Mouse (Mus musculus): ENCODE measurements around the gene Cwh43.

Gene Cwh43

GRCm38 (mm10) chr5:73401341-73401740, 4.5 kb upstream of the Cwh43 start:
- DNase-seq, result no peak

DNA sequence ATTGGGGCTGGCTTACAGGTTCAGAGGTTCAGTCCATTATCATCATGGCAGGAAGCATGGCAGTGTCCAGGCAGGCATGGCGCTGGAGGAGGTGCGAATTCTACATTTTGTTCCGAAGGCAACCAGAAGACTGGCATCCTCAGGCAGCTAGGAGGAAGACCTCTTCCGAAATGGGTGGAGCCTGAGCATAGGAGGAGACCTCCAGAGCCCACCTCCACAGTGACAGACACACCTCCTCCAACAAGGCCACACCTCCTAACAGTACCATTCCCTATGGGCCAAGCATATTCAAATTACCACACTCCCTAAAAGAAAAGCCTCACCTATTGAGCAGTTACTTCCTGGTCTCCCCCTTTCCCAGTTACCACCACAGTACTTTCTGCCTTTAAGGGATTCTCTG, 3.0 kb upstream of the Cwh43 start:
- DNase-seq, result no peak

DNA sequence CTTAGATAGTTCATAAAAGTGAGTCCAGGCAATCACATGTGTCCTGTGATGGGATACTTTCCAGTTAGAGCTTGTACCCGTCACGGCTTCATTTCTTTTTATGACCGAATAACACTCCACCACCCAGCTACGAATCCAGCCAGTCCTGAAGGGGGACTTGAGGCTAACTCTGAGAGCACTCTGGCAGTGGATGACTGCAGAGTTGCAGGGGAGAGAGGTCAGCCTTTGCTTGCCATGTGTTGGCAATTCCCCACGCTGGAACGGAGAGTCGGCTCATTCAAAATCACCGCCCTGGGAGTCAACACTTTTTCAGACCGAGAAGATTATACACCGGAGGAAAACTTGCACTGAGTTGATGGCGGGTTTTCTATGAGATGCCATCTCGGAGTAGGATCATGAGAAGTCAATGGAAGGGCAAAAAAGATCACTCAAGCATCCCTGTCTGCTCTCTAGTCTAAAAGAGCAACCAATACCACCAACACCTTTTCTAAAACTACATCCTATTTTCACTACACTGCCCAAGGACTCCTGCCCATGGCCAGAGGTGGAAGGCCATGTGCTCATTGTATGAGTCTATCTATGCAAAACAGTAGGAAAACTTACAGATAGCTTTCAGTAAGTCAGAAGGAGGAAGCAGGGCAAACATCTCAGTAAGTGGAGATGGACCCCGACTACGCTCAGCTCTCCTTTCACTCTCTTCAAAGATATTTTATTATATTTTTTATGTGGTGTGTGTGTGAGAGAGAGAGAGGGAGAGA, 2.4 kb upstream of the Cwh43 start:
- no peak for DNase-seq

- no peak for DNase-seq
These were observed 1.1 kb upstream of the Cwh43 start for GRCm38 (mm10) chr5:73404790-73405189.

GRCm38 (mm10) chr5:73406861-73407260, 986 bp downstream of the Cwh43 start:
- no peak for DNase-seq

GRCm38 (mm10) chr5:73409970-73410369, 4.1 kb downstream of the Cwh43 start:
- DNase-seq, result no peak

DNA sequence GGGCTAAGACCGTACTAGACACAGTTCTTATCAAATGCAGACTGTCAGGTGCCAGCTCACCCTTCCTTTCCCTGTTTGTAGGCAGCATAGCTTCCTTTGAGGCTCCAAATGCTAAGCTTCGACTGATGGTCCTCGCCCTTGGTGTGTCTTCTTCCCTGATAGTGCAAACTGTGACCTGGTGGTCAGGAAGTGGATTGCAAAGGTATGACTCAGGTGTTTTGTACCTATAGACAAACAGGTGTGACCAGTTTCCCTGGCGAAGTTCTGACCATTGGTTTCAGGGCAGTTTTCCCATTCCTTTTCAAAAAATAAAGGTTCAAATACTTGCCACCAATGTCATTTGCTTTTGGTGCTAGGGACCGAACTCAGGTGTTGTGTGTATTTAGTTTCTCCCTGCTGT, 5.9 kb downstream of the Cwh43 start:
- DNase-seq, result no peak

- no peak for DNase-seq
These were observed 8.3 kb downstream of the Cwh43 start for GRCm38 (mm10) chr5:73414172-73414571.

GRCm38 (mm10) chr5:73419045-73419695, 13.3 kb downstream of the Cwh43 start:
- no peak for DNase-seq

GRCm38 (mm10) chr5:73426824-73427223, 20.9 kb downstream of the Cwh43 start:
- no peak for DNase-seq

DNA sequence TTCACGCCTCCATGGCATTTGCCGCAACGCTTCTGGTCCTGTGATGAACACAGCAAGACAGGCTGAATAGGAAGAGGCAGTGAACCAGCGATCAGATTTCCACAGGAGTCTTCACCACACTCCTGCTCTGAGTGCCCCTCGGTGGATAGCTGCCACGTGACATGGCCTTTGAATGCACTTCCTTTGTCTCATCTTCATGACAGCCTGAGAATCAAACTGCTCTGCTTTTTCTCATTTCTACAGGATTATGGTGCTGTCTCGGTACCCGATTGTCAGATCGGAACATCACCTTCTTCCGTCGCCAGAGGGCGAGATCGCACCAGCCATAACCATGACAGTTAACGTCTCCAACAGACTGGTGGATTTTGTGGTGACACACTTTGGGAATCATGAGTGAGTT, 25.7 kb downstream of the Cwh43 start:
- peak; percentile 74 for DNase-seq

DNA sequence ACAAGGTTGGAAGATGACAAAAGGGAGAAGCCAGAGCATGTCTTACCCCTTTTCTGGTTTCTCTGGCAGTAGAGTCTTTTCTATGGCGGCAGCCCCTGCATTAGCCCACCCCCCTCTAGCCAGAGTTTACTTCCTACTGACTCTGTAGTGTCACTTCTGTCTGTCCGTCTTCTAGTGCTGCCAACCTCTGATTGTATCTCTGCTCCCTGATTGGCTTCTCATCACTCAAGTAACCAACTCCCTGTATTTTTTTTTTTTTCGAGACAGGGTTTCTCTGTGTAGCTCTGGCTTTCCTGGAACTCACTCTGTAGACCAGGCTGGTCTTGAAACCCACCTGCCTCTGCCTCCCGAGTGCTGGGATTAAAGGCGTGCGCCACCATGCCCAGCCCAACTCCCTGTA, 26.9 kb downstream of the Cwh43 start:
- no peak for DNase-seq

GRCm38 (mm10) chr5:73434764-73435163, 28.9 kb downstream of the Cwh43 start:
- DNase-seq, result no peak

- no peak for DNase-seq
These were observed 36.3 kb downstream of the Cwh43 start for GRCm38 (mm10) chr5:73442176-73442575.

GRCm38 (mm10) chr5:73450276-73450675, 44.4 kb downstream of the Cwh43 start:
- DNase-seq, result no peak

- DNase-seq, result no peak
These were observed 48.8 kb downstream of the Cwh43 start for GRCm38 (mm10) chr5:73454502-73455306.

- DNase-seq, result no peak
These were observed 49.4 kb downstream of the Cwh43 start for GRCm38 (mm10) chr5:73455307-73455687.

- no peak for DNase-seq
These were observed 62.9 kb downstream of the Cwh43 start for GRCm38 (mm10) chr5:73468462-73469433.

- no peak for DNase-seq
These were observed 68.8 kb downstream of the Cwh43 start for GRCm38 (mm10) chr5:73474412-73475405.

DNA sequence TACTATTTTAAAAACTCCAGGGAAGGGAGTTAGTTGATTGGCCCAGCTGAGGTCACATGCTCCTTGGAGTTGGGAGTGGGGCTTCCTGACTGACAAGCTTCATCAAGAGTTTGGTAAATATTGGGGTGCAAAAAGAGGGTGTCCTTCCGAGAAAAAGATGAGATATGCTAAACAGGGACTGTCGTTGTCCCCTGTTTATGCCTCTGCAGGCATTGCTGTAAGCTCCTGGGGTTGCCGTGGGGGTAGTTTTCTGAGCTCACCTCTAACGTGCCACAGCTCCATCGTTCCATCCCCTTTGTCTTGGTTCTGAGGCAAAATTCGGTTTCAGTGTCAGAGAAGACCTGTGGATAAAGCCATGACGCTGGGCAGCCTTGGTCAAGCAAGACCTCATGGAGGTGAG, 74.8 kb downstream of the Cwh43 start, which contains the start of gene Dcun1d4:
Gene Dcun1d4 (plus strand): TSS at position 301 of the 400 bp plus-strand sequence.
- no peak for DNase-seq

DNA sequence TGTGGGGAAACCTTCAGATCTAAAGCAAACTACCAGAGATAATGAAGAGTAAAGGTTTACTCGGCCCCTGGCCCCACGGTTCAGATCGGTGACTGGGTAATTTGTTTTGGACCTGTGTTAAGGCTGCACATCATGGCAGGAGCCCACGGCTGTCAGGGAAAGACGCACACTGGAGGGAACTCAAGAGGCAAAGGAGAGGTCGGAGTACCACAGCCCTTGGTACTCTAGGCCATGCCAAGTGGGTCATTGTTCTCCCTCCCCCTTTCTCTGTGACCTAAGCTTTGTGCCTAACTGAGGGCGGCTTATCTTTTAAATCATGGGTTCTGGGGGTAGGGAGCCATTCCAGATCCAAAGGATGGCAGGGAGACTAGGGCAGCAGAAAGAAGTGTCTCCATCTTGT, 75.5 kb downstream of the Cwh43 start:
- DNase-seq, result no peak

All from cerebellum, adult 9-10 months (tissue).